Mouse (Mus musculus) kidney, adult 2 months (tissue): ENCODE data around the gene Gpr45.

Source experiments
- CTCF ChIP-seq: fragments of 200-500 bp; conservative IDR thresholded peaks from 2 replicates; pipeline ENCODE4 v1.5.1; 2011; ENCODE audit warnings: low read depth, mild to moderate bottlenecking, control low read depth, low read length, moderate library complexity, mixed read lengths; ENCODE audit not compliant: insufficient read depth, insufficient read length
- POLR2A ChIP-seq: fragments of 200-500 bp; IDR thresholded peaks from one replicate; pipeline ENCODE4 v1.6.1; 2011; ENCODE audit warnings: low read depth, low read length, control low read depth

DNA sequence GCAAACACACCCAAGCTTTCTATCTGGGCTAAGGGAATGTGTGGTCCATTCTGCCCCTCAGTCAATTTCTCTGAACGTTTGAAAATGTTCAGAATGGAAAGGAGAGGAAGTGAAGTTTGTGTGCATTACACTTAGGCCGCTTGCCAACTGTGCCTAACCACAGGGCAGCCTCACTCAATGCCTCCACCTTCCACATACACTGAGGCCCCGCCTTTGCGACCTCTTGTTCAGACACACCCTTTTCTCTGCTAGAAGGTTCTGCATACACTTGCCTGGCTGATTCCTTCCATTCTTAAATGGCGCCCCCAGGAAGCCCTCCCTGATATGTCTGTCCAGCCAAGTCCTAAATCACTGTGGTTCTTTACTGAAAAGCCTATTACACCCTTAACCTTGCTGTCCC, 118.1 kb downstream of the Gpr45 start:
- TF ChIP-seq CTCF = no peak
- no peak for TF ChIP-seq POLR2A
